Mouse (Mus musculus) lung, adult 2 months (tissue): ENCODE measurements at regions not wholly inside any gene's neighbourhood (a gene's known extent, or its start where the extent isn't known, plus 50 kb on each side); places are given as distances from the start of the nearest gene placed in this dataset.

Experiments
- DNase-seq: peaks from one replicate; pipeline ENCODE4 v3.0.0; 2022
- H3K4me1 ChIP-seq: fragments of 200-500 bp; 2 replicates; pipeline ENCODE4 v1.6.1; 2011; ENCODE audit warnings: low read length; ENCODE audit not compliant: control insufficient read depth, insufficient read depth
- H3K4me3 ChIP-seq: fragments of 200-500 bp; replicated peaks from 2 replicates; pipeline ENCODE3; 2011; ENCODE audit warnings: low read depth, mild to moderate bottlenecking, control low read depth, low read length; ENCODE audit errors: extremely low read depth
- CTCF ChIP-seq: fragments of 200-500 bp; IDR thresholded peaks from 2 replicates; pipeline ENCODE4 v1.5.1; 2011; ENCODE audit warnings: mild to moderate bottlenecking, low read length, control low read depth; ENCODE audit not compliant: insufficient read depth
- POLR2A ChIP-seq: fragments of 200-500 bp; IDR thresholded peaks from 2 replicates; pipeline ENCODE4 v1.6.1; 2011; ENCODE audit warnings: low read depth, mild to moderate bottlenecking, control low read depth, low read length, borderline replicate concordance; ENCODE audit errors: extremely low read depth
- WGBS: fragments of 180-500 bp; shearing (Covaris S2); methylation state at CpG from one replicate; pipeline ENCODE4 v1.1.7; 2018; 5-methylcytosine and 5-hydroxymethylcytosine counted together

DNA sequence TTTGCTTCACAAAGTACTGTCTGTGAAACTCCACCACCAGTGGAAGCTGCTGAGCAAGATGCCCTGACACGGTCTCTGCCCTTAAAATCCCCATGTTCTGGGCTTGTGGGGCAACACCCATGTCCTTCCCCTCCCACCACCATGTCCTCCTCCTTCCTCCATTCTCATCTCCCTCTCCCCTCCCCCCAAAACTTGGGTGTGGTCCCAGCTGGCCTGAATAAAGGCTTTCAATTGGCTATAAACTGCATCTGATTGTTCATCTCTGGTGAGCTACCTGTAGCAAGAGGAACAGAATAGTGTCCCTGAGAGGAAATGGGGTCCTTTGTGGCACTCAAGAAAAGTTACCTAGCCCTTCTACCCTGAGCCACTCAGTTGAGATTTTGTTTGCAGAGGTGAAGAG is 91.8 kb downstream of the Slc16a9 start:
- Histone ChIP-seq H3K4me3 (no peak overlapping the region), H3K4me1 (no peaks in the 10 kb centered on the region)
- DNase-seq, result no peak
- WGBS, result 58% methylated on average over 1 of the region's 1 CpGs
- TF ChIP-seq CTCF (no peak), POLR2A (no peak)

DNA sequence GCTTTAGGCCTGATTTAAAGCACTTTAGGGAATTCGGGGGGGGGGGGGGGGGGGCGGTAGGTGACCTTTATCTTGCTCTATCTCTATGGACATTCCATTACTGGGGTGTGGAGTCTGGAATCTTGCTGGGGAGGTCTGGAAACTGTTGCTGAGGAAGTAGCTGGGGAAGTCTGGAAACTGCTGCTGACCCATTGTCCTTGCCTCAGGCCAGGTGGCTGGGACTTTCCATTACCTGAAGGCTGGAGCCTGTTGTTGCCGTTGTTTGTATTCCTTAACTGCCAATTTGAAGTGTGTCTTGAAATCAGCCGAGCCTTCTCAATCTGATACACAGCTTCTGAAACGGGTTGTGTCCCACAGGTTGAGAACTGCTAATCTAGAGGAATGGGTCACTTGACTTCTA is 80.9 kb upstream of the Fam13c start:
- no peak for TF ChIP-seq POLR2A
- no peak for TF ChIP-seq CTCF
- no peak for DNase-seq
- WGBS, result 64% methylated on average over 5 of the region's 5 CpGs
- no peaks in the 10 kb centered on the region for H3K4me1 ChIP-seq
- no peak overlapping the region for H3K4me3 ChIP-seq

DNA sequence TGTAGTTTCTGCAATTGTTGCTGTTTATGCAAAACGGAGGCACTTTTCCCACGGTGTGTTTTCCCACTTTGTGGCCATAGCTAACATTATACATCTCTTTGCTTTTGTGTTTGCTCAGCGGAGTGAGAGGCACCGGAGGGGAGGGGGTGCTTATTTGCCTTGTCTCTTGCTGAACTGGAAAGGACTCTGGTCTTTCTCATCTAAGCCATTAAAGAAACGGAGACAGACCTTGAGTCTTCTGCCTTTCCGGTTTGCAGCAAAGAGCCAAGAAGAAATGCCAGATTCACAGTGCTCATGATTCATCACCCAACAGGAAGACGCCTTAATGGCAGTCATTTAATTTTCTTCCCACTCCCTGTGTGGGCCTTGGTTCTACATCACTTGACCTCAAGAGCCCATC is 80.4 kb upstream of the Fam13c start:
- DNase-seq, result no peak
- 63% methylated on average over 7 of the region's 7 CpGs for WGBS
- Histone ChIP-seq H3K4me1 (no peaks in the 10 kb centered on the region), H3K4me3 (no peak overlapping the region)
- TF ChIP-seq CTCF, result no peak
- TF ChIP-seq POLR2A, result no peak

DNA sequence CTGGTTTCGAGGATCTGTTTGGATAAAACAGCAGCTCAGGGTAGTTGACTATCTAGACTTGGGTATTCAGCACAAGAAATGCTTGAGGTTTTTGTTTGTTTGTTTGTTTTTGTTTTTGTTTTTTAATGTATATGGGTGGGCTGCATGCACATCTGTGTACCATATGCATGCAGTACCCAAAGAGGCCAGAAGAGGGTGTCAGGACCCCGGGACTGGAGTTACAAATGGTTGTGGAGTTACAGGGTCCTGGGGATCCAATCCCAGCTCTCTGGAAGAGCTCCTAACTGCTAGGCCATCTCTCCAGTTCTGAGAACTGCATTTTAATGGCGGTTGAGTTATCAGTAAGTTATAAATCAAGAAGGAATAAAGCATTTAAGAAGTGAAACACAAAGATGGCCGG is 77.2 kb upstream of the Fam13c start:
- DNase-seq, result no peak
- 81% methylated on average over 4 of the region's 4 CpGs for WGBS
- TF ChIP-seq CTCF (peak; percentile 40; the same call in 1 of the 2 replicates), POLR2A (no peak)
- Histone ChIP-seq H3K4me1 (no peaks in the 10 kb centered on the region), H3K4me3 (no peak overlapping the region)

DNA sequence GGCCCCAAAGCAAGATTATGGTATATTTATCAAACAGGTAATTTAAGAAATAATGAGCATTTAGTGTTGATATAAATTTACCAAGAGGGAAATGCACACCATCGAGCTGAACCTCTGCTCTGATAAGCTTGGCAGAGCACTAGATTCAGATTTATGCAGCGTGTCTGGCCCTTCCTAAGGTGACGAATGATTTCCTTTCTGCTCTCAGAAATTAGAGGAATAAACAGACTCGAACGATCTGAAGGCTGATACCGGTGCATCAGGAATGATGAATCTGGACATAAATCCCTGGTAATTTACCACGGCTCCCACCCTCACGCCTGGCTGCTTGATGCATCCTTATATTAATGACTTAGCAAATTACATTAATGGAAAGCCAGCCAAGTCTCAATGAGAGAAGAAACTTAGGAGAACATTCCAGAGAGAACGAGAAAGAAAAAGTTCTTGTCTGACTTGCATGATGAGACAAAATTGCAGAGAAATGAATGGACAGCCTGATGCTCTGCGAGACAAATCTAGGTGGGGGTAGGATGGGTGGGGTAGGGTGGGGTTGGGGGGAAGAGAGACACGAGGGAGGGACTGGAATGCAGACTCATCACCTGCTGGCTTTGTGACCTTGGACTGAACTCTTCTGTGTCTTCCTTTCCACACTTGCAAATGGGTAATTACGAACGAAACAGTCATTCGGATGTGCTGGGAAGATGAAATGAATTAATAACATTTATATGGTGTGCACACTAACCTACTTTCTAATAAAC is 75.9 kb upstream of the Fam13c start:
- Histone ChIP-seq H3K4me3 (no peak overlapping the region), H3K4me1 (no peaks in the 10 kb centered on the region)
- TF ChIP-seq CTCF, result no peak
- no peak for TF ChIP-seq POLR2A
- WGBS, result 43% methylated on average over 14 of the region's 14 CpGs
- DNase-seq, result no peak

DNA sequence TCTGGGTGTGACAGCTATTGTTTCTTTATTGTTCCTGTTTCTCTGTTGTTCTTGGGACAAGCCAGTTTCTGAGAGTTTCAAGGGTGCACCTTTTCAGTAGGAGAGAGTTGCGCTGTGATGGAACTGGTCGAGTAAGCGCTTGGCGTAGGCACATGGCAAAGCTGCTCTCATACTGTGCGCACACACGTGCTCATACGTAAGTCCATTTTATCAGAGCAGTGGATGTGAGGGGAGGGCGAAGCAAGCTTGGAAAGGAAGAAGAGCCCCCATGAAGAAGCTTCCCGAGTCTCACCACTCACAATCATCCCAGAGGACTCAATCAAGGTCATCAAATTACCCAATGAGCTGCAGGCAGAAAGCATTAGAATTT is 75.3 kb upstream of the Fam13c start:
- H3K4me3 ChIP-seq, result no peak overlapping the region
- no peaks in the 10 kb centered on the region for H3K4me1 ChIP-seq
- WGBS, result 89% methylated on average over 9 of the region's 9 CpGs
- no peak for TF ChIP-seq CTCF
- no peak for TF ChIP-seq POLR2A
- DNase-seq, result no peak

DNA sequence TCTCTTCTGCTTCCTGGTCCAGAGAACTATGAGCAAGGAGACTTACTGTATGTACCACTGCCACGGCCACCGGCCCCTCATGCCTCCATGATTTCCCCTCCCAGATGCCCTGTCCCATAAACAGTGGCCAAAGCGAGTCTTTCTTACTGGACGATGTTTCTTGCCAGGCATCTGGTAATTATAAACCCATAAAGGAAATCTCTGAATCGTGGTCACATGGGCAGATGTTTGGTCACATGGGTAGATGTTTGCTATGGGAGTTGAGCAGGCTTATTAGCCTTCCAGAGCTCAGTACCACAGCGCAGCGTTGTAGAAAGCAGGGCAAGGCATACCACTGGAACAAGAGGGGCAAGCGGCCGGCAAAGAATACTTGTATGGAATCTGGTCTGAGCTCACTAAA is 74.8 kb upstream of the Fam13c start:
- TF ChIP-seq POLR2A (no peak), CTCF (no peak)
- Histone ChIP-seq H3K4me1 (no peaks in the 10 kb centered on the region), H3K4me3 (no peak overlapping the region)
- 77% methylated on average over 9 of the region's 9 CpGs for WGBS
- DNase-seq, result no peak

DNA sequence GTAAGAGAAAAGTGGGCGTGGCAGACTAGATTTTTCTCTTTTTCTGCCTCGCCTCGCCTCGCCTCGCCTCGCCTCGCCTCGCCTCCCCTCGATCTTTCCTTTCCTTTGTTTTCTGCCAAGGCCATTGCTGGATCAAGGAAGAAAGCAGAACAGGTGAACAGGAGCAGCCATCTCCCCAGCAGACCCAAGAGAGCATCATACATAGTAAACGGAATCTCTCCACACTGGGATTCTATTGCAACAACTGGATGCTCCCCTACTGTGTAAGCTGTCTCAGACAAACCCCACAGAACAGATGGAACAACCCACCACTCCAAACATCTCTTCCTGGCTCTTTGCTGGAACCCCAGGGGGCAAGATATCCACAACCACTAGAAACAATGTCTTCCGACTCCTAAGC is 72.4 kb upstream of the Fam13c start:
- TF ChIP-seq POLR2A, result no peak
- no peak for TF ChIP-seq CTCF
- 79% methylated on average over 11 of the region's 11 CpGs for WGBS
- no peak for DNase-seq
- Histone ChIP-seq H3K4me3 (no peak overlapping the region), H3K4me1 (no peaks in the 10 kb centered on the region)

DNA sequence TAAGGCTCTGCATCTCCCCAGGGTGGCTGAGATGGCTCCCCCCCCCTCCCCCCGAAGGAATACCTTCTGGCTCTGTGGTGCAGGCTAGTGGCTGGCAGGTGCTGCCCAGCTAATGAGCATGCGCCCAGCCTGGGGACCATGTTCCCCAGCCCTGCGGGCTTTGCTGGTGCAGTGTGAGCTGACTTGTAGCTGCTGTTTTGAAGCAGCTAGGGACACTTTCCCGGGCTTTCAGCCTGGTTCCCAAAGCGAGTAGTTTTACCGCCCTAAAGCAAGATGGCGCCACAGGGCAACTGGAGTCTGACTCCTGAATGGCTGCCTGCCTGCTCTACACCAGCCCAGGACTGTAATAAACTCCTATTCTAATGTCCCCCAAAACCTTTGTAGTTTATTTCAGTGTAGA is 71.6 kb upstream of the Fam13c start:
- H3K4me3 ChIP-seq, result no peak overlapping the region
- 30% methylated on average over 7 of the region's 7 CpGs for WGBS
- peak; percentile 26 for DNase-seq
- TF ChIP-seq POLR2A (no peak), CTCF (peak; percentile 88)
- no peaks in the 10 kb centered on the region for H3K4me1 ChIP-seq

DNA sequence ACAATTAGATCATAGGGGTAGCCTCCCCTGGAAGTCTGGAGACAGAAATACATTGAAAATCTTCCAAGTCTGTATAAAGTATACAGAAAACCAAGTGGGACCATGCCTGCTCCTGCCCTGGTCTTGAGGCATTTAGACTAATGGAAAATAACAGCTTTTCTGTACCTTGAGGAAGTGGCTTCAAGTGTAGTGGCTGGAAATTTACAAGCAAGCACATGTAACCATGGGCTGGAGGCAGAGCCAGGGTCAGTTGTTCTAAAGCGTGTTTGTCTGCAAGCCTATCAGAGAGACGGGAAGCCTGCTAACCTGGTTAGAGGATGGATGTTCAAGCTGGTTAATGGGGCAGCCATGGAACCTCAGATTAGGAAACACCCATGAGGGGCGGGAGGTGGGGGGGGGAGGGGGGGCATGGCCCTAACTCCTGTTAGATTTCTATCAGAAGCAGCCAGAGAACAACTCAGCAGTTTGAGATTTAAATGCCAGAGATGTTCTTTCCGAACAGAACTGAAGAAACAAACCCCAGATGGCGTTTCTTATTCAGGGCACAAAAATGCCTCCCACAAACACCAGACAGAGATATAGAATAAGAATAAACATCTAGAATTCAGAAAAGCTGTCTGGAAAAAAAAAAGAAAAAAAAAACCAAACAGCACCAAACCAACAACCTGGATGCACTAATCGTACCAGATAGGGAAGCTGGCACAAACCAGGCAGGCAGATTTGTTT is 67.7 kb upstream of the Fam13c start:
- 73% methylated on average over 6 of the region's 6 CpGs for WGBS
- no peak for DNase-seq
- H3K4me3 ChIP-seq, result no peak overlapping the region
- H3K4me1 ChIP-seq, result no peaks in the 10 kb centered on the region
- TF ChIP-seq CTCF (no peak), POLR2A (no peak)

DNA sequence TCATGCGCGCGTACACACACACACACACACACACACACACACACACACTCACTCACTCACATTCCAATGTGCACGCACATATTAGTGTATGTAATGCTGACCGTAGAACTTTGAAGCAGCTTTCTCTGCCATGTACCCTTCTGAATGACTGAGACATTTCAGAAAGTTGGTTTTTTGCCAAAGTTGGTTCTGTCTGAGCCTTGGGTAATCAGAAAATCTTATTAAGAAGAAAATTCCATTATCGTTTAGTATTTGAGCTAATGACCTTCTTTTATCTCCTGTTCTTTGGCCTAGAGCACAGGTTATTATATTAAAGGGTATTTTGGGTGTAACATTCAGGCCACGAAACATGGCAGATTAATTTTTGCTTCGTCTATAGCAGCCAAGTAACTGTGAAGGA is 67.1 kb upstream of the Fam13c start:
- no peak for TF ChIP-seq CTCF
- TF ChIP-seq POLR2A, result no peak
- no peak for DNase-seq
- Histone ChIP-seq H3K4me1 (no peaks in the 10 kb centered on the region), H3K4me3 (no peak overlapping the region)
- 81% methylated on average over 8 of the region's 8 CpGs for WGBS
